9 mouse cellular contexts compared by ENCODE assay signal in the genomic region with DNA sequence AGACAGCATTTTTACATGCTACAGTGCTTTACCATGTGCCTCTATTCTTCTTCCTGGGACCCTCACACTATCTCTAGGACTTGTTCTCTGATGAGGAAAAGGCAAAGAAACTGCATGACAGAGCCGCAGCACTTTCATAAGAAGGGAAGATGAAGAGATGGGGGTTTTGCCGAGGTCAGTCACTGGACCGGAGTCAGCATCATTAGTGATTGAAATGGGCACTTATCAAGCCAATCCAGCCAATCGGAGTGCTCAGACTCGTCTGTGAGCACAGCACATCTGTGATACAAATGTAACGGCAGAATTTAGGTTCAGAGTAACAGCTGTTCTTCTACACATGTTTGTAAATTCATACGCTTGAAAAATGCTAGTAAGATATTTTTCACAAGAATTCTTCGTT.
DNase-seq lines count a peak whose midpoint lies in the region; ATAC-seq and TF ChIP-seq lines count a peak whose summit lies in the region.
"Had no signal": no experiment of that assay in that cellular context is flagged by ENCODE, and none has a peak within 500 bp of the region (broad histone marks: within the 10 kb centered on the region; RNA-seq: fewer than 3 reads in every experiment).

No protein-coding gene starts in this region.

- peaks cover 24 to 36% of the 10 kb centered on the region in 2 experiments for H3K4me1 ChIP-seq in heart, embryonic 14.5 days (ENCODE audit: control insufficient read depth in 2 of 2, insufficient read depth in 2 of 2, low read length in 2 of 2)
- H3K4me1 ChIP-seq in embryonic facial prominence, embryonic 13.5 days: peaks cover 51% of the 10 kb centered on the region
- peaks cover 83% of the 10 kb centered on the region for H3K4me1 ChIP-seq in hindbrain, embryonic 13.5 days (replicated peaks)
- H3K4me1 ChIP-seq in midbrain, postnatal 0 days (ENCODE audit: insufficient read depth, low read length): peaks cover 22% of the 10 kb centered on the region

- no peak for DNase-seq in heart, postnatal 14 days
- DNase-seq in midbrain, postnatal 0 days (ENCODE audit: low spot score): no peak
- no peak for DNase-seq in urinary bladder, postnatal 36 days (ENCODE audit: low spot score in 2 of 2)
- no peak for DNase-seq in urinary bladder, adult 18-20 months (ENCODE audit: low spot score in 2 of 2)

- no peak for TF ChIP-seq CTCF in midbrain, postnatal 0 days (IDR thresholded peaks at IDR 0.05)

- WGBS in heart, embryonic 14.5 days: 64% methylated on average over 8 of the region's 8 CpGs
- 33% methylated on average over 8 of the region's 8 CpGs for WGBS in embryonic facial prominence, embryonic 13.5 days
- 34% methylated on average over 8 of the region's 8 CpGs for WGBS in hindbrain, embryonic 13.5 days
- WGBS in midbrain, postnatal 0 days: 33% methylated on average over 8 of the region's 8 CpGs

- peak overlapping the region in 1 of 2 experiments; percentile 52; a peak in 1 of 4 replicates for H3K27ac ChIP-seq in heart, embryonic 14.5 days (replicated peaks in 1 of 2; ENCODE audit: control insufficient read depth in 1 of 2, insufficient read depth in 1 of 2, low read depth in 2 of 2, low read length in 2 of 2)
- peak overlapping the region; percentile 74 for H3K27ac ChIP-seq in embryonic facial prominence, embryonic 13.5 days
- H3K27ac ChIP-seq in hindbrain, embryonic 13.5 days: peak overlapping the region; percentile 97
- H3K27ac ChIP-seq in midbrain, postnatal 0 days (ENCODE audit: low read depth, low read length): 0 out of 2 replicates have a peak overlapping the region, but pooled peaks have one; percentile 79
- H3K27ac ChIP-seq: liver, embryonic 15.5 days had no signal

- peak overlapping the region; percentile 62 for H3K9ac ChIP-seq in heart, embryonic 14.5 days (ENCODE audit: low read length)
- no peak overlapping the region for H3K9ac ChIP-seq in embryonic facial prominence, embryonic 13.5 days
- H3K9ac ChIP-seq in hindbrain, embryonic 13.5 days: peak overlapping the region; percentile 66; the same call in 1 of the 2 replicates
- no peak overlapping the region for H3K9ac ChIP-seq in midbrain, postnatal 0 days (replicated peaks; ENCODE audit: low read length, poor library complexity, severe bottlenecking)
- H3K9ac ChIP-seq: liver, embryonic 15.5 days had no signal

- no peaks in the 10 kb centered on the region for H3K9me3 ChIP-seq in heart, embryonic 14.5 days (ENCODE audit: control insufficient read depth, low read length)
- no peaks in the 10 kb centered on the region for H3K9me3 ChIP-seq in embryonic facial prominence, embryonic 13.5 days
- no peaks in the 10 kb centered on the region for H3K9me3 ChIP-seq in hindbrain, embryonic 13.5 days
- no peaks in the 10 kb centered on the region for H3K9me3 ChIP-seq in midbrain, postnatal 0 days (ENCODE audit: low read length)
- H3K9me3 ChIP-seq: liver, embryonic 15.5 days had no signal

- no peak overlapping the region for H3K4me2 ChIP-seq in heart, embryonic 14.5 days (ENCODE audit: low read length)
- peak overlapping the region; percentile 64 for H3K4me2 ChIP-seq in embryonic facial prominence, embryonic 13.5 days
- H3K4me2 ChIP-seq in hindbrain, embryonic 13.5 days: peak overlapping the region; percentile 56
- H3K4me2 ChIP-seq in midbrain, postnatal 0 days (ENCODE audit: low read depth, low read length, poor library complexity, severe bottlenecking): no peak overlapping the region

- ATAC-seq in heart, embryonic 14.5 days (ENCODE audit: insufficient number of reproducible peaks, insufficient read depth, low FRiP score, low read depth): no peak
- no peak for ATAC-seq in embryonic facial prominence, embryonic 13.5 days (ENCODE audit: insufficient number of reproducible peaks, insufficient read depth, low FRiP score, low TSS enrichment, low read depth)
- peak; percentile 4; the same call in 1 of the 2 replicates for ATAC-seq in hindbrain, embryonic 13.5 days (ENCODE audit: low FRiP score)
- no peak for ATAC-seq in midbrain, postnatal 0 days (ENCODE audit: low FRiP score)
- no peak for ATAC-seq in activated CD4-positive, CD25-positive, alpha-beta regulatory T cell, adult 4 months

- no peaks in the 10 kb centered on the region for H3K27me3 ChIP-seq in heart, embryonic 14.5 days (ENCODE audit: control insufficient read depth, insufficient read depth, low read length)
- no peaks in the 10 kb centered on the region for H3K27me3 ChIP-seq in embryonic facial prominence, embryonic 13.5 days
- no peaks in the 10 kb centered on the region for H3K27me3 ChIP-seq in hindbrain, embryonic 13.5 days
- no peaks in the 10 kb centered on the region for H3K27me3 ChIP-seq in midbrain, postnatal 0 days (ENCODE audit: insufficient read depth, low read length)
- H3K27me3 ChIP-seq: liver, embryonic 15.5 days had no signal

- H3K36me3 ChIP-seq in heart, embryonic 14.5 days (ENCODE audit: control insufficient read depth, insufficient read depth, low read length): no peaks in the 10 kb centered on the region
- H3K36me3 ChIP-seq in embryonic facial prominence, embryonic 13.5 days: no peaks in the 10 kb centered on the region
- no peaks in the 10 kb centered on the region for H3K36me3 ChIP-seq in hindbrain, embryonic 13.5 days
- no peaks in the 10 kb centered on the region for H3K36me3 ChIP-seq in midbrain, postnatal 0 days (ENCODE audit: insufficient read depth, low read length)
- H3K36me3 ChIP-seq: liver, embryonic 15.5 days had no signal

- intact Hi-C loops in heart, postnatal 14 days (cut with DNase I): no loop called here

- H3K4me3 ChIP-seq in heart, embryonic 14.5 days (ENCODE audit: control insufficient read depth in 1 of 2, insufficient read depth in 1 of 2, low read depth in 1 of 2, low read length in 2 of 2): no peak overlapping the region
- H3K4me3 ChIP-seq in embryonic facial prominence, embryonic 13.5 days: 0 out of 2 replicates have a peak overlapping the region, but pooled peaks have one; percentile 29
- H3K4me3 ChIP-seq in hindbrain, embryonic 13.5 days: peak overlapping the region; percentile 28; the same call in 1 of the 2 replicates
- no peak overlapping the region for H3K4me3 ChIP-seq in midbrain, postnatal 0 days (ENCODE audit: low read depth, low read length)
- H3K4me3 ChIP-seq: liver, embryonic 15.5 days had no signal

Comparison
In these comparisons a context has a peak if more than half of its experiments do, and no peak if none do; other contexts are left out.
1. H3K4me2 ChIP-seq: peak in embryonic facial prominence, embryonic 13.5 days (single experiment) and hindbrain, embryonic 13.5 days (single experiment); none in heart, embryonic 14.5 days (single experiment) and midbrain, postnatal 0 days (single experiment).
2. H3K4me3 ChIP-seq: peak in embryonic facial prominence, embryonic 13.5 days (single experiment) and hindbrain, embryonic 13.5 days (single experiment); none in heart, embryonic 14.5 days (0 of 2) and midbrain, postnatal 0 days (single experiment).
3. H3K9ac ChIP-seq: peak in heart, embryonic 14.5 days (single experiment) and hindbrain, embryonic 13.5 days (single experiment); none in embryonic facial prominence, embryonic 13.5 days (single experiment) and midbrain, postnatal 0 days (single experiment).